Mouse (Mus musculus) macrophage (primary cell): Measurements from ENCODE around the gene Fam163a. TPM values are rescaled to one million over a fixed set of nuclear protein-coding genes. Genes with fewer than 3 reads are reported as not detected.
A peak's percentile ranks its signal among the peaks of the same experiment; 100 is the strongest.

Source experiments
- H3K27ac ChIP-seq: fragments of 350-480 bp; formaldehyde crosslinking; 2 replicates; pipeline ENCODE4 v1.9.0; 2021
- H3K36me3 ChIP-seq: fragments of 350-480 bp; formaldehyde crosslinking; 2 replicates; pipeline ENCODE4 v1.9.0; 2021; ENCODE audit errors: inconsistent target
- H3K4me3 ChIP-seq: fragments of 350-480 bp; formaldehyde crosslinking; 2 replicates; pipeline ENCODE4 v1.9.0; 2021; ENCODE audit errors: inconsistent target
- H3K79me2 ChIP-seq: fragments of 350-480 bp; formaldehyde crosslinking; 2 replicates; pipeline ENCODE4 v1.9.0; 2021; ENCODE audit errors: inconsistent target
- WGBS: methylation state at CpG from one replicate; pipeline ENCODE4 v1.1.7; 2026; ENCODE audit warnings: inconsistent platforms; ENCODE audit not compliant: missing documents; 5-methylcytosine and 5-hydroxymethylcytosine counted together
- polyA plus RNA-seq: library from polyadenylated mRNA; stranded (reverse); fragments of 250-400 nt; gene quantifications from 3 replicates; pipeline ENCODE4 v1.2.4, GENCODE M21; 2018; ENCODE audit warnings: inconsistent platforms

Fam163a gene
- polyA plus RNA-seq, 1 experiment from 2014 or later = not detected

DNA sequence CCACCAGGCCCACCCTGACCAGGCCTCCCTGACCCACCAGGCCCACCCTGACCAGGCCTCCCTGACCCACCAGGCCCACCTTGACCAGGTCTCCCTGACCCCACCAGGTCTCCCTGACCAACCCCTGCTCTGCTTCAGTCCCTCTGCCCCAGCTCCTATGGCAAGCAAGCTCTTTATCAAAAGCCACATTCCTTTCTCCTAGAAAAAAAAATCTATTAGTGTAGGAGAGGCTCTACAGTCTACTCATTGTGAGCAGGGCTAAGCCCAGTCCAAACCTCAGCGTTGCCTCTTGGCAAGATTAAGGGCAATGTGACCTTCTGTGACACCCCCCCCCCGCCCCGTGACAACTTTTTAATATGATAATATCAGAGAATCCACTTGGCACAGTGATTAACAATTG lies 120.2 kb downstream of the Fam163a start:
- no peak overlapping the region for H3K27ac ChIP-seq
- no peaks in the 10 kb centered on the region for H3K36me3 ChIP-seq
- no peaks in the 10 kb centered on the region for H3K79me2 ChIP-seq
- no peak overlapping the region for H3K4me3 ChIP-seq
- 100% methylated on average over 1 of the region's 3 CpGs for WGBS

DNA sequence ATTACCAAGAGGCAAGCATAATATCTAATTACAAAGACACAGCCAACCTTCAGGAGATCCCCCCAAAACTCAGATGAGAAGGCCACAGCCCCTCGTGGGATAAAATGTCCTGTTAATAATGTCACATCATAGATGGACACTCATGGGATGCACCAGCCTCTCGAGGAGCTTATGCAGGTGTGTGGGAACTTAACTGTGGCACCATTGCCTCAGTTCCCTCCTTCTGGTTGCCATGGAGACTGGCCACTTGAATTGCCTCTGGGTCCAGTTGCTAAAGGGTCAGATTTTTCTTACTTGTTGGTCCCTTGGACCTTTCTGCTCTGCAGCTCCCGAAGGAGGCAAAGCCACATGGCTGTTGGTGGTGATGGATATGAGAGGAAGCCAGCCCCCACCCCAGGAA lies 127.2 kb downstream of the Fam163a start:
- Histone ChIP-seq H3K4me3 (no peak overlapping the region), H3K36me3 (no peaks in the 10 kb centered on the region), H3K27ac (no peak overlapping the region), H3K79me2 (no peaks in the 10 kb centered on the region)
- WGBS = 61% methylated on average over 3 of the region's 3 CpGs

DNA sequence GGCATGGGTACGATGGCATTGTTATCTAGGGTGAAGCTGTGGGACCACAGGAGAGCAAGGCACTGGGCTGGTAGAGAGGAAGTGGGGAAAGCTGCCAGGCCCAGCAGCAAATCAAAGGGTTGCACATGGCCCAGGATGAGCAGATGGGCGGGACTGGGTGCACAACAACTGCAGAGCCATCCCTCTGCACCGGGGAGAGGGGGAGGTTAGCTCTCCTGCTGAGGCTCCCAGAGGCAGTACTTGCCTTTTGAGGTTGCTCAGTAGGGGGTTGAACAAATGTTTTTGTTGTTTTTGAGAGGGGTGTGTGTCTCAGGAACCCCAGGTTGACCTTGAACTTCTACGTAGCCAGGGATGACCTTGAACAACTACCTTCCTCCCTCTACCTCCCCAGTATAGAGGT lies 128.4 kb downstream of the Fam163a start:
- Histone ChIP-seq H3K27ac (no peak overlapping the region), H3K79me2 (no peaks in the 10 kb centered on the region), H3K4me3 (no peak overlapping the region), H3K36me3 (no peaks in the 10 kb centered on the region)
- WGBS = 38% methylated on average over 4 of the region's 4 CpGs

DNA sequence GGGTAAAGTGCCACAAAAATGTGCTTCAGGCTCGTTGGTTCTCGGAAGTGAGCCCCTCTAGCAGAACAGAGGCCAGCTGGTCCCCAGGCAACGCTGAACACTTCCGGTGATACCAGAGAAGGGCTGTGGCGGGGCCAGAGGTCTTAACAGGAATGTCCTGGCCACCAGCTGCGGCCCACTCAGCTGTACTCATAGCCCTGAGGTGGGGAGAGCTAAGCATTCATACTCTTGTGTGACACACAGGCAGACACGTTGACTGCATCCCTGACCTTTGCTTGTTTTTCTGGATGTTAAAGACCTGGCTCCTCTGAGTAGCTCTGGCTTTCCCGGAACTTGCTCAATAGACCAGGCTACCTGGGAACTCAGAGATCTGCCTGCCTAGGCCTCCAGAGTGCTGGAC lies 130.3 kb downstream of the Fam163a start:
- 79% methylated on average over 8 of the region's 8 CpGs for WGBS
- H3K4me3 ChIP-seq = no peak overlapping the region
- no peaks in the 10 kb centered on the region for H3K79me2 ChIP-seq
- H3K27ac ChIP-seq = no peak overlapping the region
- no peaks in the 10 kb centered on the region for H3K36me3 ChIP-seq

DNA sequence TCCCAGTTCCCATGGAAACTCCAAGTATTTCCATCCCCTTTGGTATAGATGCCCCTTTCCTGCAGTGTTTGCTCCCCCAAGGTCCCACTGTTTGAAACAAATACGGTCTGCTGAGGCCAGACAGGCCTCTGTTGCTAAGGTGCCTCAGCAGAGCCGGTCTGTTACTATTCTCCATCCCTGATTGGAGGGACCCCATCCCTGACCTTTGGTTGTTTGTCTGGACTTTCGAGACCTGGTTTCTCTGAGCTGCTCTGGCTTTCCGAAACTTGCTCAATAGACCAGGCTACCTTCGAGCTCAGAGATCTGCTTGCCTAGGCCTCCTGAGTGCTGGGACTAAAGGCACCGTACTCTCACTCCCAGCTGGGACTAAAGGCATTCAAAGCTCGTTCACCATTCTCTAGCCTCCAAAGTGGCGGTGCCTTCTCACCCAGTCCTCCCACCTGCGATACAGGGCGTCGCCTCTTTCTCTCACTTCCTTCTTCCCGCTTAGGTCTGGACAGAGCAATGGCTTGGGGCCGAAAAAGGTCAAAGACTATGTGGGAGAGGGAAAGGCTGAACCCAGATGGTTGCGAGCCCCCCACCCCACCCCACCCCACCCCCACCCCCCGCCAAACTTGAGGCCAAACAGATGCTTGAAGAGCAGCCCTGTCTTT lies 131.5 kb downstream of the Fam163a start:
- Histone ChIP-seq H3K36me3 (no peaks in the 10 kb centered on the region; the same call in 1 of the 2 replicates), H3K27ac (no peak overlapping the region), H3K4me3 (no peak overlapping the region), H3K79me2 (no peaks in the 10 kb centered on the region)
- WGBS = 86% methylated on average over 9 of the region's 15 CpGs

DNA sequence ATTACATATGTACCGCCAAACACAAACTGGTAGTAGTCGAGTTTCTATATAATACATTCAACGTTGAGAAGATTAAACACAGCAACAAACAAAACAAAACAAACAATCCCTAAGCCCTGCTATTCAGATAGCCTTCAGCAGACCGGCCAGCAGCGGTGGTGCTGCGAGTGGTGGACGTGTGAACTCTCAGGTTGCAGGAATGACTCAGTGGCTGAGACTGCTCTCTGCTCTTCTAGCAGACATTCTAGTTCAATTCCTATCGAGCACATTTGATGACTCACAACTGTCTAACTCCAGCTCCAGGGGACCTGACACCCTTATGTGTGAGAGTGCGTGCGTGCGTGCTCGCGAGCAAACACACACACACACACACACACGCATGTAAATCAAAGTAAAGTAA lies 134.7 kb downstream of the Fam163a start:
- WGBS = 84% methylated on average over 13 of the region's 14 CpGs
- peaks cover 10% of the 10 kb centered on the region; the same call in 1 of the 2 replicates for H3K36me3 ChIP-seq
- H3K4me3 ChIP-seq = no peak overlapping the region
- H3K79me2 ChIP-seq = no peaks in the 10 kb centered on the region
- H3K27ac ChIP-seq = no peak overlapping the region

DNA sequence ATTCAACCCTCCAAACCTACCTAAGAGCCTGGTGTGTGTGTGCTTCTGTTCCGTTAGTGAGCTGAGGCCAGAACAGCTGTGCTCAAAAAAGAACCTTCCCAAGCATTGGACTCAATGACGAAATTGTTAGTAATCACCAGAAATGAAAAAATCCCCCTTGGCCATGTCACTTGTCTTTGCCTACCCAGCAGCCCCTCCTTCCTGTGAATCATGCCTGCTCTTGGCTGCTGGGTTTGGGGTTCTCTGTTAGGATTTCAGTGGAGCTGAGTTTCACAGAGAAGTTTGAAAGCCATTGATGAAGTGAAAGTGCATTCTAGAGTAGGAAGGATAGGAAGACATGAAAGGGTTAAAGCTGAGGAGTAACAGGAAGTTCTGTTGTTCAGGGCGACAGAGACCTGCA lies 138.7 kb downstream of the Fam163a start:
- Histone ChIP-seq H3K36me3 (peaks cover 48% of the 10 kb centered on the region), H3K79me2 (peaks cover 10% of the 10 kb centered on the region; the same call in 1 of the 2 replicates), H3K27ac (peak overlapping the region; percentile 28; the same call in 1 of the 2 replicates), H3K4me3 (no peak overlapping the region)
- 24% methylated on average over 3 of the region's 3 CpGs for WGBS

DNA sequence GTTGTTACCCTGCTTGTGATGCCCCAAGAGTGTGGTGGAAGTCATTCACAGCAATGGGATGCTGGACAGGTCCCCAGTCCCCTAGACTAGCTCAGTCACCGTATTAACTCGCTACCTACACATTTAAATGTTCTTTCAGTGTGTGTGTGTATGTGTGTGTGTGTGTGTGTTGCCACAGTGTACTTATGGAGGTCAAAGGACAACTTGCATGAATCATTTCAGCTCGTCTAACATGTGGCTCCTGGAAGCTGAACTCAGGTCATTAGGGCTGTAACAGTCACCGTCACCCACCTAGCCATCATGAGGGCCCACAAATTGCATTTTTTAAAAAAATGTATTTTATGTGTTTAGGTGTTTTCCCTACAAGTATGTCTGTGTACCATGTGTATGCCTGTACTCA lies 142.6 kb downstream of the Fam163a start:
- no peak overlapping the region for H3K4me3 ChIP-seq
- H3K27ac ChIP-seq = no peak overlapping the region
- H3K36me3 ChIP-seq = peaks cover 83% of the 10 kb centered on the region
- 89% methylated on average over 4 of the region's 4 CpGs for WGBS
- peaks cover 24% of the 10 kb centered on the region; the same call in 1 of the 2 replicates for H3K79me2 ChIP-seq

DNA sequence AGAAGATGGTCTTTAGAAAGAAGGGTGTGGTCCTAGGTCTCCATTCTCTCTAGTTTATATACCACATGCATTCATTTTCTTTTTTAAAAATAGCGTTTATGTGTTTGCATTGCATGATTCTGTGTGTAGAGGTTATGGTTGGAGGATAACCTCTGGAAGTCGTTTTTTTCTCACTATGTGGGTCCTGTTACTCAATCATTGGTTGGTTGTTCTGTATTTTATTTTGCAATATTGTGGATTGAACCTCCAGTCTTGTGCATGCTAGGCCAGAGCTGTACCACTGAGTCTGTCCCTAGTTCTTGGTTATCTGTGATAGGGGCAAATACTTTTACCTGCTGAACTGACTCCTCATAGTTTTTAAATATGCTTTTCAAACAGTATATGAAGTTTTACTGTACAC lies 146.6 kb downstream of the Fam163a start:
- peaks cover 86% of the 10 kb centered on the region for H3K36me3 ChIP-seq
- H3K27ac ChIP-seq = no peak overlapping the region
- peaks cover 64% of the 10 kb centered on the region for H3K79me2 ChIP-seq
- H3K4me3 ChIP-seq = no peak overlapping the region
- 14% methylated on average over 2 of the region's 2 CpGs for WGBS

DNA sequence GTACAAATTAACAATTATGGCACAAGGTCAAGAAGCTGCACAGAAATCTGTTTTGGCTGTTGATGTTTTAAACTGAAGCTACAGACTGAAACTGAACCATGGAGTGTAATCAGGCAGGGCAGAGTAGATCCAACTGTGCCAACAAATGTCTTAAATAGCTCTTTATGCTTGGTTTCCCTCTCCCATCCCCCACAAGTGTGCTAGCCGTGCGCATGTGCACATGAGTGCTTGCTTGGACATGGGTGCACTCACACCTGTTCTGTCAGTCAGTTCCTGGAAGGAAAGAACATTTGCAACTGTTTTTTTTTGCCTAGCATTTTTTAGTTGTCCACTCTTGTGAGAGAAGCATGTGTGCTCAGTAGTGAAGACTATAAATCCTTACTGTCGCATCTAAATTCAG lies 158.1 kb downstream of the Fam163a start:
- Histone ChIP-seq H3K27ac (no peak overlapping the region), H3K4me3 (no peak overlapping the region), H3K36me3 (peaks cover 74% of the 10 kb centered on the region), H3K79me2 (peaks cover 100% of the 10 kb centered on the region)
- WGBS = 97% methylated on average over 3 of the region's 3 CpGs

DNA sequence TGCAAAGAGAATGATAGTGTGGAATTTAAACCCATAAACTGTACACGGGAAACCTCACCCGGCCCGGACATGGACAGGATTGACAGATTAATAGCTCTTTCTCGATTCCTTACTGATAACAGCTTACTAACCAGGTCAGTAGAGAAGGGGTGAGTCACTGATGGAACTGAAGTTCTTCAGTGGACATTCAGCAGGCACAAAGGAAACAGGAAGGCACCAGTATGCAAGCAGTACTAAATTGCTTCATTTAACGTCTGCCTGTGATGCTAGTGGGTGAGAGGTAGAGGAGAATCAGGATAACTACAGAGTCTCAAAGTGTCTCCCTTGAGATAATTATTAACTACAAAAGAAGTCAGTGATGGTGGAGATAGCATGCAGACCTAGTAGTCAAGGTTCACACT lies 160.6 kb downstream of the Fam163a start:
- peaks cover 99% of the 10 kb centered on the region for H3K79me2 ChIP-seq
- H3K27ac ChIP-seq = no peak overlapping the region
- 63% methylated on average over 5 of the region's 5 CpGs for WGBS
- no peak overlapping the region for H3K4me3 ChIP-seq
- H3K36me3 ChIP-seq = peaks cover 51% of the 10 kb centered on the region; the same call in 1 of the 2 replicates

DNA sequence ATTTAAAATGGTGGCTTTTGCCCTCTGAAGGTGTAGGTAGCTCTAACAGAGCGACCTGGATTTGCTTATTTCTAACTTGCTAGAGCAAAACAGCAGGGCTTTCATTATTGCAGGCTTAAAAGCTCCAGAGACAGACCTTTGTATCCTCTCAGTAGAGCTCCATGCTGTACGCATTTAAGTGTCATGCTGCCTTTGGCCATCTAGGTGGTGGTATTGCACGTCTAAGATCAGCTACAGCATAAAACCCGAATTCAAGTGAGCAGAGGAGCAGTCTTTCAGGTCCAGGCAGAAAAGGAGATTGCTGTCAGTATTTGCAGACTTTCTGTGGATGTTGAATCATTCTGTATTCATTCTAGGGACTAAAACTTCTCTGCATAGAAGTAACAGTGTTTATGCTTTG lies 161.8 kb downstream of the Fam163a start:
- H3K36me3 ChIP-seq = peaks cover 39% of the 10 kb centered on the region; the same call in 1 of the 2 replicates
- no peak overlapping the region for H3K27ac ChIP-seq
- WGBS = 17% methylated on average over 4 of the region's 4 CpGs

DNA sequence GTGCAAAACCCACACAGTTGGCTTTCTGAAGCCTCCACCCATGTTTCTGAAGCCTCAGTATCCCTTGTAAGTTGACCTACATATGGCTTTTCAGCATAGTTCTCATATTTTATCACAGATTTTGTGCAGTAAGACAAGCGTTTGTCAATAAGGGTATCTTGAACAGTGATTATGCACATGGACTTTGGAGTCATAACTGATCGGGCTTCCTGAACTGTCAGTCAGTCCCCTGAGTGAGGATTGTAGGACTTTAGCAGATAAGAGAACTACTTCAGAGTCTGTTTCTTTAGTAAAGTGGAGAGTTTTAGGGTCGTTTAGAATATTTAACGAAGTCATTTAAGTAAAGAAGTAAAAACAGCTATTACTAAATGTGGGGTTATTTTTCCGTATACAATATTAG lies 162.3 kb downstream of the Fam163a start:
- peak overlapping the region; percentile 68; the same call in 1 of the 2 replicates for H3K27ac ChIP-seq
- H3K36me3 ChIP-seq = peaks cover 35% of the 10 kb centered on the region; the same call in 1 of the 2 replicates
- H3K4me3 ChIP-seq = peak overlapping the region; percentile 85
- peaks cover 99% of the 10 kb centered on the region for H3K79me2 ChIP-seq
- WGBS = 86% methylated on average over 5 of the region's 5 CpGs

More for the DNA sequence above, 161.8 kb downstream of the Fam163a start:
- peaks cover 99% of the 10 kb centered on the region for H3K79me2 ChIP-seq
- H3K4me3 ChIP-seq = no peak overlapping the region

DNA sequence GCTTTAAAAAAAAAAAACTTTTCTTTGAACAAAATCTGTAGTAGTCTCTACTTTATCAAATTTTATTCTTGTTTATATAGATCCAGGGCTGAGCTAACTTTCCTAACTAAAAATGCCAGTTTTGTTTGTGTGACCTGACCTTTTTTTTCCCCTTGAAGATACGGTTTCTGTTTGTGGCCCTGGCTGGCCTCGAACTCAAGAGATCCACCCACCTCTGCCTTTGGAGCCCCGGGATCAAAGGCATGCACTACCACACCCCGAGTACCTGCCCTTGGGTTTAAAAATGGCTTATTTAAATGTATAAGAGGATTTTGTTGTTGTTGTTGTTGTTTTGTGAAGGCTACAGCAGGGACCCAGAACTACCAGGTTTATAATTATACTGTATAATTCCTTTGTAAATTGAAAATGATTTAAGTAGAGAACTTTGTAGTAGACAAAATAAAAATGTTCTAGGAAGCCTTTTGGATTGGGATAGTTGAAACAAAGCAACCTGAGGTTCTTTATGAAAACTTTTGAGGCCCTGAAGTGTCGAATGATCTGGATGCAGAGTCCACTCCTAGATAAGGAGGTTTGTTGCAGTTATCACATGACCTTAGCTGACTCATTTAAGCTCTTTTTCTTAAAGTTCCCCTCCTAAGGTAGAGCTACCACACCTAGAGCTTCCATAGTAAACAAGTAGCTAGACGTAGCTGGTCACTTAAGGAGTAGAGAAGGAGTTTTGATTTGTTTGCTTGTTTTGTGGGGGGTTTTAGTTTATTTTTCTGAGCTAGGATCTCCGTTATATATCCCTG lies 163.2 kb downstream of the Fam163a start:
- peak overlapping the region; percentile 68 for H3K27ac ChIP-seq

More for the DNA sequence above, 163.2 kb downstream of the Fam163a start:
- peaks cover 30% of the 10 kb centered on the region; the same call in 1 of the 2 replicates for H3K36me3 ChIP-seq
- H3K4me3 ChIP-seq = peak overlapping the region; percentile 85
- H3K79me2 ChIP-seq = peaks cover 91% of the 10 kb centered on the region
- WGBS = 38% methylated on average over 7 of the region's 7 CpGs
